Mouse (Mus musculus) thymus, adult 2 months (tissue): ENCODE results near the gene Gm20605.

Experiments used
- CTCF ChIP-seq: fragments of 200-500 bp; IDR thresholded peaks from 2 replicates; pipeline ENCODE4 v1.5.1; 2012; ENCODE audit warnings: mild to moderate bottlenecking, control low read depth, low read length, moderate library complexity, borderline replicate concordance; ENCODE audit not compliant: control insufficient read depth, poor library complexity, insufficient read depth; ENCODE audit errors: extremely low read depth
- POLR2A ChIP-seq: fragments of 200-500 bp; IDR thresholded peaks from 2 replicates; pipeline ENCODE4 v1.6.1; 2012; ENCODE audit warnings: mild to moderate bottlenecking, low read length, control low read depth, moderate library complexity; ENCODE audit not compliant: control insufficient read depth, poor library complexity, insufficient read depth; ENCODE audit errors: extremely low read depth

DNA sequence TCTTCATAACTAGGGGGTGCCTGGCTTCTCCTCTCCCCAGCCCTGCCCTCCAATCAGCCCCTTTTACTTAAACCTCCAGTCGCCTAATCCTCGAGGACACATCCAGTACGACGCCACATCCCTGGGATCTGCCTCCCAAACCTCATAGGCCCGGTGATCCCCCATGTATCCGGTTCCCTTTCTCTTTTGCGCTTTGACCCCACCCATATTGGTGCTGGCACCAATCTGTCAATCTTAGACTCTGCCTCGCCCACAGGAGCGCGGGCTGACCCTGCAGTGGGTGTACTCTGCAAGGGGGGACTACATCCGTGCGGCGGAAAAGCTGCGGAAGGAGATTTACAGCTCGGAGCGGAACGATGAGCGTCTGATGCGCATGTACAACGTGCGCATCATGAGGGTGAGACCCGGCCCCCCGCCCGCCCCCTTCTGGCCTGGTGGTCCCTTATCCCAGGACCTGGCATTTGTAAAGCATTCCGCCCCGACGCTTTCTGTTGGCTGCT is 45.3 kb upstream of the Gm20605 start:
- TF ChIP-seq POLR2A (no peak), CTCF (no peak)
